Mouse (Mus musculus): ENCODE measurements around the gene Ppfibp2.

Ppfibp2 gene

DNA sequence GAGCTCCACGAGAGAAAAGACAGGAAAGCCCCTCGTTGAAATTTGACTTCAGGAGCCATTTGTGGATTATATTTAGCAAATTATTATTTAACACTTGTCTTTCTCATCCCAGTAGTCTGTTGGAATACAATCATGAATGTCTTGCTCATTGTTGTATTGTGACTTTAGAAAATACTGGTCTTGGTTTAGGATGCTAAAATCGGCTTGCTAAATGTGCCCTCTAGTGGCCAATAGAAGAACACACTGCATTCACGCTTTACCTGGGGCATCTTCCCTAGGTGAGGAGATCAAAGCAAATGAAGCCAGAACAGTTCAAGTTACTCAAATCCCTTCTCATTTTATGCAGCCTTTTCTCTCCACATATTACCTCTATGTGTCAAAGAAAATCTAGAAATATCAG lies 184.6 kb downstream of the Ppfibp2 start:
- no peak for DNase-seq

DNA sequence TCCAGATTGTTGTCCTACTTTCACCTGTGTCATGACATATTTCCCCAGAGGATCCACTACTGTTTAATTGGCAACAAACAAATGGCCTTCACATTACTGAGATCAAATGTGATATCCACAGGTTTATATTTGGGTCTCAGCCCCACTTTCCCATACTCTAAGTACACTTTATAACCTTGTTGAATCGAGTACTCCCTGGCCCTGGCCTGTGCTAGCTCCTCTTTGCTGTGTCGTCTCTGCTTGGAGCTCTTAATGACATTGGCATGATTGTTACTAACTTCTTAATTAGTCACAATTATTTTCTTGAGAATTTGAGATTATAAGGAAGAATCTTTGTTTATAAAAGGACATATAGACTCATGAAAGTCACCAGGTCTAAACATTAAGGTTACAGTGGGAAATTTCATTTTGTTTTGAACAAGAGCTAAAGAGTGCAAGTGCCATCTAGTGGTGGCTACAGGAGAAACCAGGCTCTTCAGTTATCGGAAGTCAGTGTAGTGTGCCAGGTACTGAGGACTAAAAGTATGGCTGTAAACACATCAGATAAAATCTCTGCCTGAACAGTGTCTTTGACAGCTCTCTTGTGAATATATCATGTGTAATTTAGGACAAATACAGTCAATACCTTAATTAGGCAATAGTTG lies 193.1 kb downstream of the Ppfibp2 start:
- DNase-seq: no peak

DNA sequence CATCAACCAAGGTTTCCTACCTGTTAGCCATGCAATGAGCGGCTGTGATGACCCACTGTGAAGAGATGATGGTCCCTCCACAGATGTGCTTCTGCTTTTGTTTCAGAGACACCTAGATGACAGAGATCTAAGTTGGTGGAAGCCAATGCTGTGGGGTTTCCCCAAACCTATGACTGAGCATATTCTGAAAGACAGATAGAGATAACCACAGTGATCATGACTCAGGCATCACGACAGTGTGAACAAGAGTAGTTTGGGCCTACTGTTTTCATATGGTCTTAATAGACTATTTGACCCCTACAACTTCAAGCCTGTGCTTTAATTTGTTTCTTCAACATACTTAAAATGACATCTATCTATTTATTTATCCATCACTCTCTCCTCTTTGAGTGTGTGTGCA lies 201.5 kb downstream of the Ppfibp2 start:
- no peak for DNase-seq
